Mouse (Mus musculus): ENCODE data around the gene Ankrd65. TPM values are rescaled to one million over a fixed set of nuclear protein-coding genes. Genes with fewer than 3 reads are reported as not detected.

The Ankrd65 gene
- polyA plus RNA-seq, 1 experiment from 2014 or later, result 0.71 TPM

DNA sequence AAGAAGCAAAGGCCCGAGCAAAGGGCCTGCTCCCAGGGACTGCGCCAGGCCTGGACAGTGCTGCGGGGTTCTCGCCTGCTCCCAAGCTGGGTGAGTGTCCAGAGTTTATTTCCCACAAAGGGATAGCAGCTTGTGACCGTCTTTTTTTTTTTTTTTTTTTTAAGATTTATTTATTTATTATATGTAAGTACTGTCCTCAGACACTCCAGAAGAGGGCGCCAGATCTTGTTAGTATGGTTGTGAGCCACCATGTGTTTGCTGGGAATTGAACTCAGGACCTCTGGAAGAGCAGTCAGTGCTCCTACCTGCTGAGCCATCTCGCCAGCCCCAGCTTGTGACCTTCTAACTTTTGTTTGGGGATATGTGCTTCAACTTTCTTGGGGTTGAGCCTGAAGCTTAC lies 30.8 kb downstream of the Ankrd65 start:
- no peak for ATAC-seq (ENCODE audit: insufficient number of reproducible peaks, low FRiP score, low TSS enrichment, low read depth)

DNA sequence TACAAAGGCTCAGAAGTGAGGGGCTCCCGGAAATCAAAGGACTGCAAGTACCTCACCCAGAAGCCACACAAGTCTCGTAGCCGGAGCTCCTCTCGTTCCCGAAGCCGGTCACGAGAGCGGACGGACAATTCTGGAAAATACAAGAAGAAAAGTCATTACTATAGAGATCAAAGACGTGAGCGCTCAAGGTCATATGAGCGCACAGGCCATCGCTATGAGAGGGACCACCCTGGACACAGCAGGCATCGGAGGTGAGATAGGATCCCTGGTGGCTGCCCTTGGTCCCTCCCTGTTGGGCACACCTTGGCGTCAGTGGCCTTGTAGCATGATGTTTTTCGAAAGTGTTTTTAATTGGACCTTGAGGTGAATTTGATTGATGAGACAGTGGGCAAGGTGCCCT lies 33.2 kb downstream of the Ankrd65 start:
- Histone ChIP-seq H3K4me3 (replicated peaks) (no peak overlapping the region), H3K4me2 (replicated peaks) (no peak overlapping the region), H3K4me1 (no peaks in the 10 kb centered on the region), H3K27me3 (no peaks in the 10 kb centered on the region), H3K9me3 (replicated peaks) (no peaks in the 10 kb centered on the region), H3K27ac (replicated peaks) (no peak overlapping the region), H3K9ac (no peak overlapping the region), H3K36me3 (peaks cover 87% of the 10 kb centered on the region)
- ATAC-seq (ENCODE audit: insufficient number of reproducible peaks, low FRiP score, low TSS enrichment, low read depth), result no peak
- 94% methylated on average over 16 of the region's 16 CpGs for WGBS

More for the DNA sequence above, 30.8 kb downstream of the Ankrd65 start:
- H3K9ac ChIP-seq, result no peak overlapping the region
- H3K4me1 ChIP-seq, result no peaks in the 10 kb centered on the region
- no peak overlapping the region for H3K4me3 ChIP-seq (replicated peaks)
- H3K36me3 ChIP-seq, result peaks cover 94% of the 10 kb centered on the region
- H3K9me3 ChIP-seq (replicated peaks), result no peaks in the 10 kb centered on the region
- no peak overlapping the region for H3K4me2 ChIP-seq (replicated peaks)
- H3K27me3 ChIP-seq, result no peaks in the 10 kb centered on the region
- WGBS, result 78% methylated on average over 7 of the region's 7 CpGs
- H3K27ac ChIP-seq (replicated peaks), result no peak overlapping the region

DNA sequence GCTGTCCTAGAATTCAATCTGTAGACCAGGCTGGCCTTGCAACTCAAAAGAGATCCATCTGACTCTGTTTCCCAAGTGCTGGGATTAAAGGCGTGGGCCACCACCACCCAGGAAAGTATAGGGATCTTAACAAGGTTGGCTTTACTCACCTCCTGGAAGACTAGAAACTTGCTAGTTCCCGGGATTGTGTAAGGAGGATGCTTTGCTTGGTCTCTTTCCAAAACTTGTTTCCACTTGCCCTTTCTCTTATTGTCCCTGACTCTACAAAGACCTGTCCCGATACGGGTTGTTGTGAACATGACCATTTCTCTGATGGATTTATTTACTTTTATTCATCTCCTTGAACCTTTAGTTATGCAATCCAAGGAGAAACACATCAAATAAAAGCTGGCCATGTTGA lies 39.6 kb downstream of the Ankrd65 start:
- no peak overlapping the region for H3K27ac ChIP-seq (replicated peaks)
- no peaks in the 10 kb centered on the region for H3K27me3 ChIP-seq
- H3K36me3 ChIP-seq, result peaks cover 34% of the 10 kb centered on the region
- H3K9me3 ChIP-seq (replicated peaks), result no peaks in the 10 kb centered on the region
- peaks cover 29% of the 10 kb centered on the region for H3K4me1 ChIP-seq
- WGBS, result 83% methylated on average over 4 of the region's 4 CpGs
- no peak overlapping the region for H3K4me3 ChIP-seq (replicated peaks)
- H3K9ac ChIP-seq, result no peak overlapping the region
- no peak overlapping the region for H3K4me2 ChIP-seq (replicated peaks)
- ATAC-seq (ENCODE audit: insufficient number of reproducible peaks, low FRiP score, low TSS enrichment, low read depth), result no peak

DNA sequence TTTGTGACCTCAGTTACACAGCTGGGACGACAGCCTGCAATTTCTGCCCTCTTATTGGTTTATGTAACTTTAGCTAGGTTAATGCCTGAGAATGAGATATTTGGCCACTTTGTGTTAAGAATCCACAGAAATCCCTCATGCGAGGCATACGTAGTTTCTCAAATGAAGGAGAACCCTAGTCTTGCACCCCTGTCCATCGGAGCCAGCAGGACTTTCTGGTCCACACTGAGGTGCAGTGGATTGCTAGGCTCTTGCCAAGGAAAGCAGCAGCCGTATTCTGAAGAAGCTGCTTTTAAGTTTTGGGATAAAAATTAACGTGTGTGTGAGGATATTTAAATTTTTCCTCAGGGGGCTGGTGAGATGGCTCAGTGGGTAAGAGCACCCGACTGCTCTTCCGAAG lies 40.4 kb downstream of the Ankrd65 start:
- no peak overlapping the region for H3K9ac ChIP-seq
- no peaks in the 10 kb centered on the region for H3K27me3 ChIP-seq

DNA sequence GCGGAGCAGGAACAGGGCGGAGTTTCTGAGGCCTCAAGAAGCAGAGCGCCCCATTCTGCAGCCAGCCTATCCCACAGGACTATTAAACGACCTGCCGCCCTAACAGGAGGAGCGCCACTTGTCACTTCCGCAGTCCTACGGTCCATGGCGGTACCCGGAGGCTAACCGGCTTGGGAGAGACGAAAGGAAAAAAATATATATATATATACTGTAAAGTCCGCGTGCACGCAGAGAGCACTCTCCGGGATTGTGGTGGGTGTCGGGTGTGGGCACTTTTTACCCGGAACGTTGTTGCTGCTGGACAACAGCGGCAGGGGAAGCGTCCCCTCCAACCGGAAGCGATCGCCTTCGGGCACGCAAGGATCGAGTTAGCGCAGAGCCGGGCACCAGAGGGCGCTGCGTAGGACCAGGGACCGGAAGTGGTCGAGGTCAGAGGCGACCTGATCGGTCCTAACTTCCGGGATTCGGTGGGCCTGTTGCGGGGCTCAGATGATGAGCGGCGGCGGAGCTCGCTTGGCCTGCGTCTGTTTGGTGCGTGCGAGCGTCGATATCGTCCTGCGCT lies 41.0 kb downstream of the Ankrd65 start, which contains the start of gene Aurkaip1:
Gene Aurkaip1 (plus strand): TSS at position 68 of the 562 bp plus-strand sequence.
- no peaks in the 10 kb centered on the region for H3K9me3 ChIP-seq (replicated peaks)
- H3K27me3 ChIP-seq, result no peaks in the 10 kb centered on the region
- H3K4me1 ChIP-seq, result peaks cover 29% of the 10 kb centered on the region
- H3K36me3 ChIP-seq, result peaks cover 24% of the 10 kb centered on the region
- H3K9ac ChIP-seq, result peak within 1 kb of the TSS; percentile 78
- ATAC-seq (ENCODE audit: insufficient number of reproducible peaks, low FRiP score, low TSS enrichment, low read depth), result peak; percentile 92
- peak within 1 kb of the TSS; percentile 78 for H3K4me2 ChIP-seq (replicated peaks)
- H3K27ac ChIP-seq (replicated peaks), result peak within 1 kb of the TSS; percentile 93
- H3K4me3 ChIP-seq (replicated peaks), result peak within 1 kb of the TSS; percentile 67
- WGBS, result under 1% methylated on average over 49 of the region's 49 CpGs

More for the DNA sequence above, 40.4 kb downstream of the Ankrd65 start:
- H3K36me3 ChIP-seq, result peaks cover 27% of the 10 kb centered on the region
- peak overlapping the region; percentile 93 for H3K27ac ChIP-seq (replicated peaks)
- no peak for ATAC-seq (ENCODE audit: insufficient number of reproducible peaks, low FRiP score, low TSS enrichment, low read depth)
- no peaks in the 10 kb centered on the region for H3K9me3 ChIP-seq (replicated peaks)
- H3K4me3 ChIP-seq (replicated peaks), result peak overlapping the region; percentile 67
- H3K4me2 ChIP-seq (replicated peaks), result peak overlapping the region; percentile 78
- WGBS, result 50% methylated on average over 8 of the region's 8 CpGs
- H3K4me1 ChIP-seq, result peaks cover 29% of the 10 kb centered on the region

DNA sequence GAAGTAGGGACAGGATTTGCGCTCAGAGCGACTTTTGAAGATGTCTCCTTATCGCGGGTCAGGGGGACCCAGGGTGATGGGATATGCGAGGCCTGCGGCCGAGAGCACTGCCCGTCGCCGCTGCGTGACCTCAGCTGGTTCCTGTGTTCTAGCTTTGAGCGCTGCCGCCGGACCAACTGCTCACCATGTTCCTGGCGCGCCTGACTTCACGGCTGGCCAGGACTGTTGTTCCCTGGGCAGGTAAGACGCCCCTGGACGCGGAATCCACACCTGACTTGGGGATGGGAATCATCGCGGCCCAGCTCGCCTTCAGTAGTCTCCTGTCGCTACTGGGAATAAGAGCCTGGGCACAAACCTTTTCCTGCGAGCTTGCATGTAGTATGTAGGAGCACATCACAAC lies 41.6 kb downstream of the Ankrd65 start:
- H3K27me3 ChIP-seq, result no peaks in the 10 kb centered on the region
- peak overlapping the region; percentile 78 for H3K4me2 ChIP-seq (replicated peaks)
- no peak for ATAC-seq (ENCODE audit: insufficient number of reproducible peaks, low FRiP score, low TSS enrichment, low read depth)
- H3K27ac ChIP-seq (replicated peaks), result peak overlapping the region; percentile 93
- H3K9ac ChIP-seq, result peak overlapping the region; percentile 78
- H3K4me1 ChIP-seq, result peaks cover 29% of the 10 kb centered on the region
- under 1% methylated on average over 25 of the region's 25 CpGs for WGBS
- H3K9me3 ChIP-seq (replicated peaks), result no peaks in the 10 kb centered on the region
- peak overlapping the region; percentile 67 for H3K4me3 ChIP-seq (replicated peaks)
- peaks cover 19% of the 10 kb centered on the region for H3K36me3 ChIP-seq

DNA sequence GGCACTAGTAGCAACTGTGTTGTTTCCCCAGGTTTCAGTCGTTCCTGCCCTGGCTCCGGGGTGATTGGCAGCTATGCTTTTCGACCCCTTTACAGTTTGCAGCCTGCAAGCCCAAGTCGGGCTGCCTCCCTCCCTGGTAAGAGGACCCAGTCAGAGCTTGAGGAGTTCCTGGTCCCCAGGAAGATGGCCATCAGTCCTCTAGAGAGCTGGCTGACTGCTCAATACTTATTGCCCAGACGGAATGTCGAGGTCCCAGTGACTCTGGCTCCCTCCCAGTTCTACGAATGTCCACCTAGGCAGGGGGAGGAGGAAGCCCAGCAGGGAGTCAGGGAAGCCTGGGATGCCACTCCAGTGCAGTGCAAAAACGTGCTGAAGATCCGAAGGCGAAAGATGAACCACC lies 42.1 kb downstream of the Ankrd65 start:
- no peak for ATAC-seq (ENCODE audit: insufficient number of reproducible peaks, low FRiP score, low TSS enrichment, low read depth)
- no peaks in the 10 kb centered on the region for H3K27me3 ChIP-seq
- peaks cover 31% of the 10 kb centered on the region for H3K4me1 ChIP-seq
- H3K9me3 ChIP-seq (replicated peaks), result no peaks in the 10 kb centered on the region
- H3K9ac ChIP-seq, result peak overlapping the region; percentile 78
- WGBS, result 48% methylated on average over 10 of the region's 10 CpGs
- peak overlapping the region; percentile 67 for H3K4me3 ChIP-seq (replicated peaks)
- H3K27ac ChIP-seq (replicated peaks), result peak overlapping the region; percentile 93
- H3K4me2 ChIP-seq (replicated peaks), result peak overlapping the region; percentile 78
- peaks cover 15% of the 10 kb centered on the region for H3K36me3 ChIP-seq

DNA sequence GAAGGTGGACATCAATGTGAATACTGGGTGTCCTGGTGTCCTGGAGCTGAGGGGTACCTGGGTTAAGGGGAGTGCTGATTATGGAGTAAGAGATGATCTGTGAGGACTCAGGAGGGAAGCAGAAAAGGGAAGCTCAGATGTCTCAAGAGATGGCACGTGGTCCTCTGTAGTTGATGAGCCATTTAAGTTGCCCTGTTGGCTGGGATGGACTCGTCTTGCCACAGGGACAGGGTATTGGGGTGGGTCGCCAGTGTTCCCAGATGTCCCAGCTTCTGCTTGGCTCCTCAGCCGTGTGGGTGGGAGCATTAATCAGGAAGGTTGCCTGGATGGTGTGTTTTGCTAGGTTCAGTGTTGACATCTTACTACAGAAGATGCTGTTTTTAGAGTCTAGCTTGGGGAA lies 43.0 kb downstream of the Ankrd65 start:
- ATAC-seq (ENCODE audit: insufficient number of reproducible peaks, low FRiP score, low TSS enrichment, low read depth), result no peak
- 83% methylated on average over 4 of the region's 4 CpGs for WGBS

DNA sequence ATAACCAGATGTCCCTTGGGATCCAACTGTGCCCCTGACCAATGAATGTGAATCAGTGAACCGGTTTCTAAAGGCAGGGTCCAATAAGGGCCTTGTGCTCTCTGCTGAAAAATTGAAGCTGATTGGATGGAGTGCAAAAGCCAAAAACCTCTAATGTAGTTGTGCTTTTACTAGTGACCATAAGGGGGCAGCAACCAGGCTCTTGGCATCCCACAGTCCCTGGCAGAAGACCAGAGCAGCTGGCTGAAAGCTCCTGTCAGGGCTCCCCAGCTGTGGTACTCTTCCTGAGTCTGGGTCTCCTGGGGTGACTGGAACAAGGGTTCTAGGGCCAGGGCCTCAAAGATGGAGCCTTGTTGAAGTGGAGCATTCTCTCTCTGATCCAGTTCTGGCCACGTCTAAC lies 43.6 kb downstream of the Ankrd65 start:
- peak overlapping the region; percentile 12; the same call in 1 of the 2 replicates for H3K4me2 ChIP-seq (replicated peaks)
- no peak for ATAC-seq (ENCODE audit: insufficient number of reproducible peaks, low FRiP score, low TSS enrichment, low read depth)

More for the DNA sequence above, 43.0 kb downstream of the Ankrd65 start:
- no peaks in the 10 kb centered on the region for H3K27me3 ChIP-seq
- no peak overlapping the region for H3K9ac ChIP-seq
- no peak overlapping the region for H3K4me3 ChIP-seq (replicated peaks)
- peaks cover 9% of the 10 kb centered on the region for H3K36me3 ChIP-seq
- H3K9me3 ChIP-seq (replicated peaks), result no peaks in the 10 kb centered on the region
- H3K4me1 ChIP-seq, result peaks cover 40% of the 10 kb centered on the region
- no peak overlapping the region for H3K4me2 ChIP-seq (replicated peaks)
- H3K27ac ChIP-seq (replicated peaks), result no peak overlapping the region

DNA sequence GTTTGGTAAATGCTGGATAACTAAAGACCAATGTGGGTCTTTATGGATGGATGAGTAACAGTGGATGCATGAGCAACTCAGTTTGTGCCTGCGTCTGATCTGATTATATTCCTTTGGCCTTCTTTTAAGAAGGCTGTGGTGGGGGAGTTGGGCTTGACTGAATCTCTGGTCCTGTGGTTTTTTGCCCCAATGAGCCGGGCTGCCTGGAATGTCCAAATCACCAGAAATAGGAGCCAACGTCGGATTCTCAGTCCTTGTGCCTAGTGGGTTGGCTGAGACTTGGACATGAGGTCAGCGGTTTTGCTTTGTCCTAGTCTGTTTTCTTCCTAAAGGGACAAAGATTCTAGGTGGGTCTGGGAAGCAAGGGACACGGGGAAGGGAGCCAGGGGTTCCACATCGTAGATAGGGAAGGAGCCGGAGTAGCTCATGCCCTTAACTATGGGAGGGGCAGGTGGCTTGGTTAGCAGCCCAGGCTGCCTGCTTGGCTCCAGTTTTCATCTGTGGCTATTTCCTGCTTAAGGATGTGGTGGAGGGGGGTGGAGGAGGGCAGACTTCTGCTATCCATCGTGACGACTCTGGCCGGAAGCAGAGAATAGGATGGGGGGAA lies 47.3 kb downstream of the Ankrd65 start:
- no peak for ATAC-seq (ENCODE audit: insufficient number of reproducible peaks, low FRiP score, low TSS enrichment, low read depth)
- no peaks in the 10 kb centered on the region for H3K9me3 ChIP-seq (replicated peaks)
- H3K4me1 ChIP-seq, result peaks cover 65% of the 10 kb centered on the region
- no peak overlapping the region for H3K9ac ChIP-seq
- no peak overlapping the region for H3K4me3 ChIP-seq (replicated peaks)
- no peaks in the 10 kb centered on the region for H3K27me3 ChIP-seq
- H3K36me3 ChIP-seq, result peaks cover 11% of the 10 kb centered on the region
- H3K27ac ChIP-seq (replicated peaks), result peak overlapping the region; percentile 89
- H3K4me2 ChIP-seq (replicated peaks), result peak overlapping the region; percentile 22; the same call in 1 of the 2 replicates
- 64% methylated on average over 11 of the region's 11 CpGs for WGBS

More for the DNA sequence above, 43.6 kb downstream of the Ankrd65 start:
- no peak overlapping the region for H3K4me3 ChIP-seq (replicated peaks)
- H3K9ac ChIP-seq, result no peak overlapping the region
- H3K9me3 ChIP-seq (replicated peaks), result no peaks in the 10 kb centered on the region
- H3K27me3 ChIP-seq, result no peaks in the 10 kb centered on the region
- peaks cover 9% of the 10 kb centered on the region for H3K36me3 ChIP-seq
- whole genome bisulfite sequencing, result 22% methylated on average over 2 of the region's 2 CpGs
- peak overlapping the region; percentile 81 for H3K27ac ChIP-seq (replicated peaks)
- H3K4me1 ChIP-seq, result peaks cover 45% of the 10 kb centered on the region

DNA sequence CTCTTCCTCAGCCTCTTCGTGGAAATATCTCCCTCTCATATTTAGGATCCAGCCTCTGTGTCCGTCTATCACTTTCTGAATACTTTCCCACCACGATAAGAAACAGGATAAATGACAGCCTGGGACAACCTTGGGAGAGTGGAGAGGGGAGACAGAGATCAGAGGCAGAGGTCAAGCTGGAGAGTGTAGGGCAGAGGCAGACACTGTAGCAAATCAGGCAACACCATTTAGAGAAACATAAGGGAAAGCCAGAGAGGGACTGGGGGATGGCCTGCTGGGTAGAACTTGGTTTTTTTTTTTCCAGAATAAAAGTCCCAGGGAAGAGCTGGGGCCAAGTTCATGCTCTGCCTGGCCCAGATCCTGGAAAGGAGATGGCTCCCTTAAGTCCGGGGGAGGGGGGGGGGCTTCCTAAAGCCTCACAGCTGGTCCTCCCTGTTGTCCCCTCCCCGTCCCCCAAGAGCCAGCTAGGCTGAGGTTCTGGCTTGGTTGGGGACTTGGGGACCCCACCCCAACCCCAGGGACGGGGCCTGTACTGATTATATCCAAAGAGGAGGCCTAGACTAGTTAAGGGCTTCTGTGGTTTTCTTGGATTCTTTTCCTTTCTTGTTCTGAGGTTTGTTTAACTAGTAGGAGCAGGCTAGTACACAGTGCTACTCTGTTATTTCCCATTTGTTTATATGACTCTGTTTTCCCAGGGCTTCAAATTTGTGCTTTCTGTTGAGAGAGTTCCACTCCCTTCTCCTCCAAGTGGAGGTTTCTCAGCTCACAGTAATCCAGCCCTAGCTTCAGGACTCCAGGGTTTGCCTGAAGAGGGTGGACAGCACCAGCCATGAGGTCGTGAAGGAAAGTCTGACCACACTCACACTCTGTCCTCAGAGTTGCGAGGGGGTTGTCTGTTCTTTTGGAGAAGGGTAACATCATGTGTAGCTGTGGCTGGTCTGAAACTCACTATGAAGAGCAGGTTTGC lies 48.2 kb downstream of the Ankrd65 start:
- 51% methylated on average over 8 of the region's 8 CpGs for WGBS

More for the DNA sequence above, 48.2 kb downstream of the Ankrd65 start:
- Histone ChIP-seq H3K4me1 (peaks cover 56% of the 10 kb centered on the region), H3K36me3 (peaks cover 12% of the 10 kb centered on the region), H3K4me3 (replicated peaks) (peak overlapping the region; percentile 11; the same call in 1 of the 2 replicates), H3K27me3 (no peaks in the 10 kb centered on the region), H3K9ac (no peak overlapping the region), H3K27ac (replicated peaks) (peak overlapping the region; percentile 89), H3K4me2 (replicated peaks) (peak overlapping the region; percentile 91), H3K9me3 (replicated peaks) (no peaks in the 10 kb centered on the region)
- peak; percentile 30; the same call in 1 of the 2 replicates for ATAC-seq (ENCODE audit: insufficient number of reproducible peaks, low FRiP score, low TSS enrichment, low read depth)

Data from embryonic facial prominence, embryonic 15.5 days (tissue).